Mouse (Mus musculus) midbrain, postnatal 0 days (tissue): Measurements from ENCODE around the gene Alkbh7. TPM values are rescaled to one million over a fixed set of nuclear protein-coding genes. Genes with fewer than 3 reads are reported as not detected.
A peak's percentile ranks its signal among the peaks of the same experiment; 100 is the strongest.

Experiments
- ATAC-seq: fragments of 200-750 bp; cut with Nextera tagmentation; 2 replicates; pipeline ENCODE4 v1.8.0; 2017; ENCODE audit warnings: moderate number of reproducible peaks, mild to moderate bottlenecking, moderate TSS enrichment, moderate library complexity; ENCODE audit not compliant: low FRiP score
- DNase-seq: peaks from one replicate; pipeline ENCODE4 v3.0.0-alpha.2; 2015; ENCODE audit warnings: low spot score
- H3K27ac ChIP-seq: fragments of 300-500 bp; sonication (generic); 2 replicates; pipeline ENCODE4 v1.5.1; 2014; ENCODE audit warnings: low read depth, mild to moderate bottlenecking, low read length, mixed read lengths
- H3K27me3 ChIP-seq: fragments of 300-500 bp; sonication (generic); 2 replicates; pipeline ENCODE4 v1.6.1; 2014; ENCODE audit warnings: low read length, control low read depth, mixed read lengths; ENCODE audit not compliant: insufficient read depth
- H3K36me3 ChIP-seq: fragments of 300-500 bp; sonication (generic); 2 replicates; pipeline ENCODE4 v1.6.1; 2014; ENCODE audit warnings: low read length, control low read depth, mixed read lengths; ENCODE audit not compliant: insufficient read depth
- H3K4me1 ChIP-seq: fragments of 300-500 bp; sonication (generic); 2 replicates; pipeline ENCODE4 v1.6.1; 2014; ENCODE audit warnings: mild to moderate bottlenecking, control low read depth, antibody characterized with exemption, low read length, mixed read lengths; ENCODE audit not compliant: insufficient read depth
- H3K4me2 ChIP-seq: fragments of 300-500 bp; sonication (generic); 2 replicates; pipeline ENCODE4 v1.6.1; 2014; ENCODE audit warnings: low read depth, mild to moderate bottlenecking, low read length, mixed read lengths; ENCODE audit not compliant: poor library complexity, severe bottlenecking
- H3K4me3 ChIP-seq: fragments of 300-500 bp; sonication (generic); 2 replicates; pipeline ENCODE4 v1.5.1; 2014; ENCODE audit warnings: low read depth, mild to moderate bottlenecking, low read length, moderate library complexity
- H3K9ac ChIP-seq: fragments of 300-500 bp; sonication (generic); replicated peaks from 2 replicates; pipeline ENCODE4 v1.6.1; 2014; ENCODE audit warnings: mild to moderate bottlenecking, low read length, moderate library complexity, mixed read lengths; ENCODE audit not compliant: poor library complexity, severe bottlenecking
- H3K9me3 ChIP-seq: fragments of 300-500 bp; sonication (generic); 2 replicates; pipeline ENCODE4 v1.6.1; 2016; ENCODE audit warnings: low read length, control low read depth
- CTCF ChIP-seq: IDR thresholded peaks from 2 replicates; pipeline ENCODE4 v1.5.1; 2016; ENCODE audit warnings: antibody characterized with exemption, mild to moderate bottlenecking
- WGBS: fragments of 180-500 bp; shearing (Covaris S2); extraction: QIAGEN DNeasy Blood & Tissue Kit; methylation state at CpG from one replicate; pipeline ENCODE4 v1.1.7; 2014; 5-methylcytosine and 5-hydroxymethylcytosine counted together
- polyA plus RNA-seq: library from polyadenylated mRNA; unstranded; fragments of >200 nt; fragmentation: Nextera tagmentation; extraction: Ambion mirVana; gene quantifications from 2 replicates; pipeline ENCODE4 v1.2.1, GENCODE M21; 2015
- total RNA-seq: library from RNA; depleted of rRNA; stranded (reverse); fragments of >200 nt; gene quantifications from 2 replicates; pipeline ENCODE4 v1.2.3, GENCODE M21; 2014

The Alkbh7 gene
- total and polyA plus RNA-seq, 2 experiments from 2014 or later = 64.8 to 75.5 TPM

GRCm38 (mm10) chr17:56984886-56985285 lies 12.3 kb upstream of the Alkbh7 start:
- DNase-seq = no peak
- no peak overlapping the region for H3K9ac ChIP-seq
- 87% methylated on average over 9 of the region's 9 CpGs for WGBS

DNA sequence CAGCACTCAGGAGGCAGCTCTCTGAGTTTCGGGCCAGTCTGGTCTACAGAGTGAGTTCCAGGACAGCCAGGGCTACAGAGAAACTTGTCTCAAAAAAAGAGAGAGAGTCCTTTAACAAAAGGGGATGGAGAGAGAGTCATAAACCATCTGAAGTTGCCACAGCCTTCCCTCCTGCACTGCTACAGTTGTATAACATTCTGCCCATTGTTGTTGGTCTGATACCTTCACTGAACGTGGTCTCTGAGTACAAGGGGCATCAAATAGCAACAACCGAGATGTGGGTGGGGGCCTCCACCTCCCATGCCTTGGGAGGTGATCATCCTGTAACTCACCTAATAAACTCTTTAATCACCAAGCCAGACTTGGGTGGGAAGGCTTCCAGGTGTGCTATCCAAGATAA lies 11.5 kb upstream of the Alkbh7 start:
- no peak overlapping the region for H3K27ac ChIP-seq
- H3K4me2 ChIP-seq = no peak overlapping the region
- H3K4me1 ChIP-seq = no peaks in the 10 kb centered on the region
- H3K27me3 ChIP-seq = no peaks in the 10 kb centered on the region
- H3K9ac ChIP-seq = no peak overlapping the region
- WGBS = 88% methylated on average over 3 of the region's 3 CpGs
- no peak for TF ChIP-seq CTCF
- H3K4me3 ChIP-seq = no peak overlapping the region
- DNase-seq (no peak), ATAC-seq (no peak)
- H3K9me3 ChIP-seq = no peaks in the 10 kb centered on the region
- H3K36me3 ChIP-seq = no peaks in the 10 kb centered on the region

More at GRCm38 (mm10) chr17:56984886-56985285, 12.3 kb upstream of the Alkbh7 start:
- Histone ChIP-seq H3K36me3 (no peaks in the 10 kb centered on the region), H3K27ac (no peak overlapping the region), H3K4me3 (no peak overlapping the region), H3K9me3 (no peaks in the 10 kb centered on the region), H3K4me1 (no peaks in the 10 kb centered on the region), H3K4me2 (no peak overlapping the region), H3K27me3 (no peaks in the 10 kb centered on the region)
- TF ChIP-seq CTCF = no peak
- ATAC-seq = no peak

DNA sequence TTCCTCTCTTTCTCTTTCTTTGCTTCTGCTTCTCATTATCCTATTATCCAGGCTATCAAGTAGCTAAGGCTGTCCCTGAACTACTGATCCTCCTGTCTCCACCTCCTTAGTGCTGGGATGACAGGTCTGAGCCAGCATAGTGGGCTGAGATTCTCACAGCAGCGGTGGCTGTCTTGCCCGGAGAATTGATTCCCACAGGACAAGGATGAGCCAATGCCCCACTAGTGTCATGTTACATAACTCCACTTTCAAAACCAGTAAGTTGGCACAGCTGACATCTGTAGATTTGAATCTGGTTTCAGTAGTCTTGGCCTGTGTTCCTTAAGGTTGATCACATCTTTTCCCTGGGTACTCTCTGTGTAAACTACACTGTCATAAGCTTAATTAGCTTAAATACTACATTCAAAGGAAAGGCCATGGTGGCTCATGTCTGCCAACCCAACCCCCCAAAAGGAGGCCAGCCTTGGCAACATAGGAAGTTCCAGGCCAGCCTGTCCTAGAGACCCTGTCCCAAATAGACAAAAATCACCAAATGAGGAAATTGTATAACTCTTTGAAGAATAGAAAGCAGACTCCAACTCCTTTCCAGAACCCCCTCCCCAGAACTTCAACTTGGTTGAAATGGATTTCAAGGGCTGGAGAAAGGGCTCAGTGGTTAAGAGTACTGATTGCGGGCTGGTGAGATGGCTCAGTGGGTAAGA lies 10.9 kb upstream of the Alkbh7 start:
- Histone ChIP-seq H3K27me3 (no peaks in the 10 kb centered on the region), H3K4me1 (peaks cover 4% of the 10 kb centered on the region; the same call in 1 of the 2 replicates), H3K4me3 (no peak overlapping the region), H3K36me3 (no peaks in the 10 kb centered on the region), H3K4me2 (no peak overlapping the region), H3K27ac (no peak overlapping the region), H3K9ac (no peak overlapping the region), H3K9me3 (no peaks in the 10 kb centered on the region)
- 85% methylated on average over 3 of the region's 3 CpGs for WGBS
- TF ChIP-seq CTCF = no peak
- DNase-seq (no peak), ATAC-seq (no peak)

DNA sequence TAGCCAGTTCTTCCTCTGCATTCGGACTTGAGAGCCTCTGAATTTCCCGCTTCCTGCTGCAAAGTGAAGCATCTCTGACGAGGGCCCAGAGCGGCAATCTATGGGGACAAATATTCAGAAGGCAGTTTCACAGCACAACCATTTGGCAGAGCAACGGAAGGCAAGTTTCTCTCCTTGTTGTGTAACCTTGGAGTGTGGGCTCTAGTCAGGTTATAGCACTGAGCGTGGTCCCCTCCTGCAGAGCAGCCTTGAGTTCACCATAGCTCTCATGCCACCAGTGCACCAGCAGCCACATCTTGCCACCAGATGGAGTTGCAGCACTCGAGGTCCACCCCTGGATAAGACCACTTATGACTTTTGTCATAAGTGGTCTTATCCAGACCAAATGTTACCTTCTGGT lies 8.7 kb upstream of the Alkbh7 start:
- DNase-seq (no peak), ATAC-seq (no peak)
- Histone ChIP-seq H3K36me3 (peaks cover 13% of the 10 kb centered on the region), H3K4me2 (no peak overlapping the region), H3K27ac (no peak overlapping the region), H3K4me3 (no peak overlapping the region), H3K4me1 (peaks cover 5% of the 10 kb centered on the region; the same call in 1 of the 2 replicates), H3K9ac (no peak overlapping the region), H3K27me3 (no peaks in the 10 kb centered on the region), H3K9me3 (no peaks in the 10 kb centered on the region)
- peak; percentile 52; the same call in 1 of the 2 replicates for TF ChIP-seq CTCF
- 86% methylated on average over 7 of the region's 7 CpGs for WGBS

DNA sequence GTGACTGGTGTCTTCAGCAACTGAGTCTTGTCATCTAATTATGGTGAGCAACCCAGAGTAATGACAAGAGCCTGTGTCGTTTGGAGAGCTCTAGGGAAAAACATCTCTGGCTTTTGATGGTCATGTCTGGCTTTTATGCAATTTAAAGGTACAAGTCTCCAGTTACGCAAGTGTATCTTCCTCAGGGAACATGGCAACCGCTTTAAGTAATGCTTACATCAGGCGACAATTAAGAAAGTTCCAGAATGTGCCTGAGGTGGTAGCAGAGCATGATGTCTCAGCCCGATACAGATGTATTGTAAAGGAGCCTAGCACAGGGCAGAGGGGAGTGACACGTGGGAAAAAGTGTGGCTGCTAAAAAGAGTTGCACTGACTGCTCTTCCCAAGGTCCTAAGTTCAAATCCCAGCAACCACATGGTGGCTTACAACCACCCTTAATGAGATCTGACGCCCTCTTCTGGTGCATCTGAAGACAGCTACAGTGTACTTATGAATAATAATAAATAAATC lies 8.2 kb upstream of the Alkbh7 start:
- H3K9ac ChIP-seq = peak overlapping the region; percentile 81; the same call in 1 of the 2 replicates
- H3K4me1 ChIP-seq = peaks cover 5% of the 10 kb centered on the region; the same call in 1 of the 2 replicates
- no peak for DNase-seq
- TF ChIP-seq CTCF = peak; percentile 50
- 64% methylated on average over 7 of the region's 7 CpGs for WGBS
- peaks cover 18% of the 10 kb centered on the region for H3K36me3 ChIP-seq
- H3K4me3 ChIP-seq = peak overlapping the region; percentile 78
- H3K4me2 ChIP-seq = peak overlapping the region; percentile 77
- no peak for ATAC-seq
- H3K27ac ChIP-seq = peak overlapping the region; percentile 85
- no peaks in the 10 kb centered on the region for H3K9me3 ChIP-seq
- H3K27me3 ChIP-seq = no peaks in the 10 kb centered on the region

DNA sequence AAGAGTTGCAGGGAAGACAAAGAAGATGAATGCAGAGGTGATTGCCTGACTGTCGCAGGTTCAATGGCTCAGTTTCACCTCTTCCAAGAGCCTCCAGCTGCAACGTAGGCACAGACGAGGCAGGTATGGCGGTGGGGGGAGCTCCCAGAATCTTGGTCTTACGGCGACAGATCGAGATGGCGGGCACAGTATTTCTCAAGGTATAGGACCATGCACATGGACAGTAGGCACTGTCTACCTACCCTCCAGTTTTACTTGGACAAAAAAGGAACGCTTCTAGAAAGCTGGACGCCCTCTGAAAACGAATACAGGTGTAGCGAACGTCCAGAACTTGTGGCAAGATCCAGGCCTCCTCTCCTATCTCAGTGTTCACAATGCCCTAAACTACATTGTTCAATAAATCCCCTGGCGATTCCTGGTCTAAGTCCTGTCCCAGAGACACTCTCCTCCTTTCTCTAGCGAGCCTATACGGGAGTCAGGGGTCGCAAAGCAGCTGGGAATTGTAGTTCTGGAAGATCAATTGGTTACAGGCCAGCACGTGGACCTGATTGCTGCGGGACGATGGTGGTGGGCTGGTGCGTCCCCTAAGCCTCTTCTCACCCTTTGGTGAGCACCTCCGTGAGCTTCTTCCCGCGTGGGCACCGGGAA lies 7.5 kb upstream of the Alkbh7 start:
- ATAC-seq (peak; percentile 90), DNase-seq (peak; percentile 95)
- Histone ChIP-seq H3K4me3 (peak overlapping the region; percentile 78), H3K4me1 (peaks cover 5% of the 10 kb centered on the region; the same call in 1 of the 2 replicates), H3K27ac (peak overlapping the region; percentile 85), H3K27me3 (no peaks in the 10 kb centered on the region), H3K9me3 (no peaks in the 10 kb centered on the region), H3K9ac (peak overlapping the region; percentile 81), H3K4me2 (peak overlapping the region; percentile 77), H3K36me3 (peaks cover 22% of the 10 kb centered on the region)
- no peak; the same call in 1 of the 2 replicates for TF ChIP-seq CTCF
- WGBS = 2% methylated on average over 25 of the region's 25 CpGs
